Mouse (Mus musculus): ENCODE data around the gene Prn.

GRCm38 (mm10) chr2:131992487-131992886 is 82.7 kb downstream of the Prn start:
- TF ChIP-seq CTCF (IDR thresholded peaks at IDR 0.05; ENCODE audit: extremely low read depth, insufficient read depth, low read length) = no peak
- TF ChIP-seq POLR2A (IDR thresholded peaks at IDR 0.05; ENCODE audit: extremely low read depth, insufficient read depth, low read length) = no peak
